Mouse (Mus musculus) kidney, embryonic 14.5 days (tissue): ENCODE data around the gene H2-M10.5. TPM values are rescaled to one million over a fixed set of nuclear protein-coding genes. Genes with fewer than 3 reads are reported as not detected.
A peak's percentile ranks its signal among the peaks of the same experiment; 100 is the strongest.
"Not testable (repeated sequence)": the region's sequence is repeated elsewhere in the genome, so short reads cannot be mapped to it uniquely, and the experiment has no call there.

Source experiments
- ATAC-seq: fragments of 200-750 bp; cut with Nextera tagmentation; 2 replicates; pipeline ENCODE4 v1.8.0; 2017; ENCODE audit warnings: moderate number of reproducible peaks, mild to moderate bottlenecking, moderate TSS enrichment, moderate library complexity; ENCODE audit not compliant: low FRiP score, low TSS enrichment
- H3K27ac ChIP-seq: fragments of 300-500 bp; sonication (generic); 2 replicates; pipeline ENCODE4 v1.5.1; 2014; ENCODE audit warnings: low read depth, mild to moderate bottlenecking, low read length, moderate library complexity, mixed read lengths
- H3K27me3 ChIP-seq: fragments of 300-500 bp; sonication (generic); 2 replicates; pipeline ENCODE4 v1.6.1; 2014; ENCODE audit warnings: mild to moderate bottlenecking, low read length; ENCODE audit not compliant: control insufficient read depth, insufficient read depth
- H3K36me3 ChIP-seq: fragments of 300-500 bp; sonication (generic); 2 replicates; pipeline ENCODE4 v1.6.1; 2014; ENCODE audit warnings: low read length, mixed read lengths; ENCODE audit not compliant: control insufficient read depth, insufficient read depth
- H3K4me1 ChIP-seq: fragments of 300-500 bp; sonication (generic); 2 replicates; pipeline ENCODE4 v1.6.1; 2014; ENCODE audit warnings: low read length, mixed read lengths; ENCODE audit not compliant: control insufficient read depth, insufficient read depth
- H3K4me2 ChIP-seq: fragments of 300-500 bp; sonication (generic); replicated peaks from 2 replicates; pipeline ENCODE4 v1.6.1; 2014; ENCODE audit warnings: low read depth, mild to moderate bottlenecking, low read length
- H3K4me3 ChIP-seq: fragments of 300-500 bp; sonication (generic); 2 replicates; pipeline ENCODE4 v1.5.1; 2014; ENCODE audit warnings: mild to moderate bottlenecking, low read length
- H3K9ac ChIP-seq: fragments of 300-500 bp; sonication (generic); 2 replicates; pipeline ENCODE4 v1.6.1; 2014; ENCODE audit warnings: low read depth, mild to moderate bottlenecking, low read length, moderate library complexity
- H3K9me3 ChIP-seq: fragments of 300-500 bp; sonication (generic); 2 replicates; pipeline ENCODE4 v1.6.1; 2016; ENCODE audit warnings: low read length; ENCODE audit not compliant: control insufficient read depth
- WGBS: fragments of 180-500 bp; shearing (Covaris S2); extraction: QIAGEN DNeasy Blood & Tissue Kit; methylation state at CpG from one replicate; pipeline ENCODE4 v1.1.7; 2014; 5-methylcytosine and 5-hydroxymethylcytosine counted together
- polyA plus RNA-seq: library from polyadenylated mRNA; unstranded; fragments of >200 nt; fragmentation: Nextera tagmentation; extraction: Ambion mirVana; gene quantifications from 2 replicates; pipeline ENCODE4 v1.2.1, GENCODE M21; 2014

The H2-M10.5 gene
- polyA plus RNA-seq = not detected in 2 replicates

DNA sequence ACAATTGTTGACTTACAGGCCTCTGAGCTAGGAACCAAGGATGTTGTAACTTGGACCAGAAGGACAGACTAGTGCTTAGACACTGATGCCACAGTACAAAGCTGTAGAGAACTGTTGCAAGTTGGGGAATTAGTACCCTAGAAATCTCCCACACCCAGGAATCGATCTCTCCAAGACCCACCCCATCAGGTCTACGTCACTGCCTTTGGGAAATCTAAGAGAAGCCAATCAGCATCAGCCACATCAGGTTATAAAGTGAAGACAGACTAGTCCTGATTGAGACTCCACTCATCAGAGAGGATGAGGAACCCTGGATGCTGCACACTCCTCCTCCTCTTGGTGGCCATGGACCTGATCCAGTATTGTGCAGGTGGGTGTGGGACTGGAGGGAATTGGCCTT, at the start of gene H2-M10.5:
Gene H2-M10.5 (plus strand): TSS at position 301 of the 400 bp plus-strand sequence.
- H3K9ac ChIP-seq, ATAC-seq, H3K36me3 ChIP-seq, H3K27me3 ChIP-seq, H3K4me1 ChIP-seq, H3K4me3 ChIP-seq, H3K9me3 ChIP-seq, H3K27ac ChIP-seq, H3K4me2 ChIP-seq: not testable (repeated sequence)
- 83% methylated on average over 2 of the region's 2 CpGs for WGBS

DNA sequence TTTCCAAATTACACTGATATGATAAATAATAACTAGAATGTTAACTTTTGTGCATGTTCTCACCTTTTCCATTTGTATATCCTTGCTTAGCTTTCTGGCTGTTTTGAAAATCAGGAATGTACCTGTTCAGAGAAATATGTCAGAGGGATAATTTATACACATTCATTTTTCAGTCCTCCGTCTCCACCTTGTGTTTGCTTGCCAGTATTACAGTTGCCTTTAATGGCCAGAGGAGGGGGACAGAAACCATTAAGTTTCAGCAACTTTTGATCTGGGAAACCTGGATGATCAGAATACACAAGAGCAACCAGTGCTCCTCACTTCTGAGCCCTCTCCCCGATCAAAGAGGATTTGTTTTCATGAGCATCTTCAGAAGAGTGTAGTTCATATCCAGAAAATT, 46.7 kb upstream of the H2-M10.5 start:
- 20% methylated on average over 2 of the region's 2 CpGs for WGBS
- Histone ChIP-seq H3K9ac (no peak overlapping the region), H3K36me3 (no peaks in the 10 kb centered on the region), H3K27me3 (no peaks in the 10 kb centered on the region), H3K4me3 (no peak overlapping the region), H3K4me2 (no peak overlapping the region), H3K9me3 (no peaks in the 10 kb centered on the region), H3K4me1 (no peaks in the 10 kb centered on the region), H3K27ac (no peak overlapping the region)
- ATAC-seq = no peak

DNA sequence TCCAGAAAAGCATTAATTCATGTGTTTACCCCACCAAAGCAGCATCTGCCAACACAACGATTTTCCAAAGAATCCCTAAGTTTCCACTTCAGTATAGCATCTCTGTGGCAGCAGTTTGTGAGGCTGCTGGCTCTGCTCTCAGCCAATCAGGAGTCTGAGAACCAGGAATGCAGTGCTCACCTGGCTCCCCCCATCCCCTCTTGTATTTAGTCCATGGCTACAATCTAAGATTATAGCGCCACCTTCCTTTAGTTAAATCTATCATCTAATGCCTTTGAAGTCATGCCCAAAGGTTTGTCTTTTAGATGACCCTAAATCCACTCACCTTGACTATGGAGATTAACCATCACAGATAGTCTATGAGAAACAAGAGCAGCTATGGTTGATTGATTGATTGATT, 8.9 kb upstream of the H2-M10.5 start:
- no peak overlapping the region for H3K27ac ChIP-seq
- no peaks in the 10 kb centered on the region for H3K9me3 ChIP-seq
- WGBS = 58% methylated on average over 2 of the region's 2 CpGs
- H3K27me3 ChIP-seq = no peaks in the 10 kb centered on the region
- no peak overlapping the region for H3K4me2 ChIP-seq
- H3K9ac ChIP-seq = no peak overlapping the region
- no peak for ATAC-seq
- H3K4me3 ChIP-seq = no peak overlapping the region
- H3K4me1 ChIP-seq = no peaks in the 10 kb centered on the region
- H3K36me3 ChIP-seq = no peaks in the 10 kb centered on the region

DNA sequence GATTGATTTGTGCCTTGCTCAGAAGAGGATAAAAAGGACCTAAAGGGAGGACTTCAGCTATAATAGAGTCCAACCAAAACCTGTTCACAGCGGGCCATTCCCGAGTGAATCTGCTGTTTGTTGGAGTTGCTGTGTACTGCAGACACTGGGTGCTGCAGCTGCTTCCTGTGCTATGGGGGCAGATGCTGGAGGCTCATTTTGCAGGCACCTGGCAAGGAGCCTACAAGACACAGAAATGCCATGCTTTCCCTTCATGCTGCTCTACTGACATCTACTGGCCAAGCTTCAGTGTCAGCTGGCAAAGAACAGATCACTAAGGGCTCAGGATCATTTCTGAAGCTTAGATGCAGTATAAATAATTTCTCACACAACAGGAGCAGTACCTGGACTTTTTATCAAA, 8.5 kb upstream of the H2-M10.5 start:
- not testable (repeated sequence) for H3K27me3 ChIP-seq, H3K4me2 ChIP-seq, H3K9ac ChIP-seq, H3K4me3 ChIP-seq, H3K27ac ChIP-seq, H3K4me1 ChIP-seq, ATAC-seq, H3K36me3 ChIP-seq, H3K9me3 ChIP-seq
- 18% methylated on average over 2 of the region's 2 CpGs for WGBS

DNA sequence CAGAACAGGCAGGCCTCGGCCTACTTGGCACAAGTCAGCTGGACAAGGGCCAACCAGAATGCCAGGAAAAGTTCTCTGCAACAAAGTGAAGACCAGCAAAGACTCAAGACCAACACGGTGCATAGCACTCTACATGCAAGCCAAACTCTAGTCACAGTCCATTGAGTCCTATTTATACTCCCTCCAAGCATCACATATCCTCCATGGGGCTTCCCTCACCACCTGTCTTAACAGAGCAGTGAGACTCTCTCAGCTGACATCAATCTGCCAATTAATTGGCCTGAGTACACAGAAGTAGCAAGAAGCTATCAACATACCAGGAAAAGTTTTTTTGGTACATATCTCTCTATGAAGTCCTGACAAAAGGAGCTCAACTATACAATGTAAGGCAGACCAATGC, 7.3 kb upstream of the H2-M10.5 start:
- not testable (repeated sequence) for H3K4me3 ChIP-seq, H3K27me3 ChIP-seq, H3K4me1 ChIP-seq, H3K36me3 ChIP-seq, H3K4me2 ChIP-seq, H3K9ac ChIP-seq, H3K9me3 ChIP-seq, H3K27ac ChIP-seq
- WGBS = 52% methylated on average over 2 of the region's 2 CpGs
- peak; percentile 66; the same call in 1 of the 2 replicates for ATAC-seq

DNA sequence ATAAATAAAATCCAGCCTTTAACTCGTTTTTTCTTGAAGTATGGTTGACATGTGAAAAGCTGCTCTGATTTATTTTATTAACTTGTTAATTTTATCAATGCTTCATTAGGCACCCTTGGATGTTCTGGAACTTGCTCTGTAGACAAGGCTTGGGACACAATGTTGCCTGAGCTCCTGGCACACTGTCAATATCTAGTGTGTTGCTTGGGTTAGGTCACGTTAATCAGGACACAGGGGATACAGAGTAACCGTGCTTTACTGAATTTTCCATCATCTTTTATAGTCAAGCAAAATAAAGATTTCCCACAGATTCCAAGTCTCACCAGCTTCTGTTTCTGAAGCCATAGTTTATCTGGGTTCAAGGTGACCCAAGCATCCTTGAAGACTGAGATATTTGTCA, 8.8 kb downstream of the H2-M10.5 start:
- H3K9me3 ChIP-seq = no peaks in the 10 kb centered on the region
- H3K4me3 ChIP-seq = no peak overlapping the region
- H3K9ac ChIP-seq = no peak overlapping the region
- 60% methylated on average over 3 of the region's 3 CpGs for WGBS
- H3K36me3 ChIP-seq = no peaks in the 10 kb centered on the region
- H3K4me1 ChIP-seq = no peaks in the 10 kb centered on the region
- no peak for ATAC-seq
- no peak overlapping the region for H3K27ac ChIP-seq
- no peaks in the 10 kb centered on the region for H3K27me3 ChIP-seq
- no peak overlapping the region for H3K4me2 ChIP-seq

GRCm38 (mm10) chr17:36786483-36786886, 13.8 kb downstream of the H2-M10.5 start:
- H3K4me3 ChIP-seq, H3K4me2 ChIP-seq, H3K9ac ChIP-seq, H3K4me1 ChIP-seq, H3K36me3 ChIP-seq, H3K27me3 ChIP-seq, H3K9me3 ChIP-seq, H3K27ac ChIP-seq: not testable (repeated sequence)
- WGBS = 30% methylated on average over 1 of the region's 1 CpGs
- ATAC-seq = 0 out of 2 replicates have a peak, but pooled peaks have one; percentile 39

DNA sequence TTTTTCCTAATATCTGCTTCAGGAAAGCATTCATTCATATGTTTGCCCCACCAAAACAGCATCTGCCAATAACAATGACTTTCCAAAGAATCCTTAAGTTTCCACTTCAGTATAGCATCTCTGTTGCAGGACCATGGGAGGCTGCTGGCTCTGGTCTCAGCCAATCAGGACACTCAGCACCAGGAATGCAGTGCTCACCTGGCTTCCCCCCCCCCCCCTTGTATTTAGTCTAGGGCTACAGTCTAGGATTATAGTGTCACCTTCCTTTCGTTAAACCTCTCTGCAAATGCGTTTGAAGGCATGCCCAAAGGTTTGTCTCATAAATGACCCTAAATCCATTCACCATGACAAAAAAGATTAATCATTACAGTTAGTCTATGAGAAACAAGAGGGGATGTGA, 15.6 kb downstream of the H2-M10.5 start:
- Histone ChIP-seq H3K4me3 (no peak overlapping the region), H3K9me3 (no peaks in the 10 kb centered on the region), H3K4me2 (no peak overlapping the region), H3K9ac (no peak overlapping the region), H3K36me3 (no peaks in the 10 kb centered on the region), H3K27me3 (no peaks in the 10 kb centered on the region), H3K4me1 (no peaks in the 10 kb centered on the region), H3K27ac (no peak overlapping the region)
- 84% methylated on average over 2 of the region's 2 CpGs for WGBS
- no peak for ATAC-seq

DNA sequence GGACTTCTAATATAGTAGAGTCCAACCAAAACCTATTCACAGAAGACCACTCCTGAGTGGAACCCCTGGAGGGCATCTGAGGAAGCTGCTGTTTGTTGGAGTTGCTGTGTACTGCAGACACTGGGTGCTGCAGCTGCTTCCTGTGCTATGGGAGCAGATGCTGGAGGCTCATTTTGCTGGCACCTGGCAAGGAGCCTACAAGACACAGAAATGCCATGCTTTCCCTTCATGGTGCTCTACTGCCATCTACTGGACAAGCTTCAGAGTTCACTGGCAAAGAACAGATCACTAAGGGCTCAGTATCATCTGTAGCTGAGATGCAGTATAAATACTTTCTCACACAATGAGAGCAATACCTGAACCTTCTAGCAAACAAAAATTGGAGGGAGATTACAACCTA, 16.1 kb downstream of the H2-M10.5 start:
- H3K4me2 ChIP-seq, H3K9ac ChIP-seq, H3K27ac ChIP-seq, H3K27me3 ChIP-seq, H3K4me1 ChIP-seq, H3K36me3 ChIP-seq, H3K4me3 ChIP-seq, H3K9me3 ChIP-seq: not testable (repeated sequence)
- peak; percentile 68 for ATAC-seq

DNA sequence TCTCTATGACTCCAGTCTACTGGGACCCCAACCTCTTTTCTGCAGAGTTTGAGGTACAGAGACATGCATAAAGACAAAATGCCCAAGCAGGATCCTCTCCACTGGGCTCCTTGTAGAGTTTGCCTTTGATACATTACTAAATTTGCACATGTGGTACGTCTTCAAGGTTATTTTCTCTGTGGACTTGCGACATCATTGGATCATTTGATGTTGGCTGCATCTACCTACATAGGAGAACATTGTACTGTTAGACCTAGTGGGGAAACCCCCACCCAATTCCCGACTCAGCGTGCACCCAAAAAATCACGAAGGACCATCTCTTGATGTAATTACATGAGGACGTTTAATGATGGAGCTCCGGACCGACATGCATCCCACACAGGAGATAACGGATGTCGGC, 26.8 kb downstream of the H2-M10.5 start:
- no peaks in the 10 kb centered on the region for H3K27me3 ChIP-seq
- H3K4me3 ChIP-seq = no peak overlapping the region
- no peak overlapping the region for H3K9ac ChIP-seq
- H3K27ac ChIP-seq = no peak overlapping the region
- H3K4me2 ChIP-seq = no peak overlapping the region
- ATAC-seq = no peak
- no peaks in the 10 kb centered on the region for H3K9me3 ChIP-seq
- WGBS = 88% methylated on average over 10 of the region's 10 CpGs
- no peaks in the 10 kb centered on the region for H3K36me3 ChIP-seq
- no peaks in the 10 kb centered on the region for H3K4me1 ChIP-seq
